In the genomic region with DNA sequence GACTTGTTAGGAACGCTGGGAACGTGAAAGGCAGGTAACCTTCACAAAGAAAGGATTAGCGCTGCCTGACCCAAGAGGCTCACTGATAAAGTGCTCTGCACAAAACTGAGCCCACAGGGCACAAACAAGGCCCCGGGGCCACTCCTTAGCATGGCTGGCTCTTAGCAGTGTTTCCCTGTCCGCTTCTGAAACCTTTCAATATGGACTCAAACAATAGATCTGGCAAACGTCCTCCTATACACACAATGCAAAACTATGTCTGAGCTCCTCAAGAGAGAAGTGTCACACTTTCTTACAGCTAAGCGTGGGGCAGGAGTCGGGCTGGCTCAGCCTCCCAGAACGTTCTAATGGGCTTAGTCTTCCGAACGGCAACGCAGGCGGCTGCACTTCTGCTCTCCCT, we compare ENCODE assay signal across 17 mouse cellular contexts. TPM values are rescaled to one million over a fixed set of nuclear protein-coding genes. Genes with fewer than 3 reads are reported as not detected.
A peak's percentile ranks its signal among the peaks of the same experiment; 100 is the strongest.
DNase-seq lines count a peak whose midpoint lies in the region; ATAC-seq lines count a peak whose summit lies in the region.
"Had no signal": no experiment of that assay in that cellular context is flagged by ENCODE, and none has a peak within 500 bp of the region (broad histone marks: within the 10 kb centered on the region; RNA-seq: fewer than 3 reads in every experiment).

A gene (plus strand): TSS at position 301 of the 400 bp plus-strand sequence.

- peaks cover 5% of the 10 kb centered on the region in 2 experiments; a peak in 3 of 4 replicates for H3K4me1 ChIP-seq in heart, embryonic 14.5 days (ENCODE audit: control insufficient read depth in 2 of 2, insufficient read depth in 2 of 2, low read length in 2 of 2)
- peaks cover 9% of the 10 kb centered on the region for H3K4me1 ChIP-seq in heart, embryonic 12.5 days (replicated peaks)
- peaks cover 29% of the 10 kb centered on the region for H3K4me1 ChIP-seq in embryonic facial prominence, embryonic 10.5 days
- H3K4me1 ChIP-seq in stomach, embryonic 14.5 days (ENCODE audit: control insufficient read depth, insufficient read depth, low read length) = no peaks in the 10 kb centered on the region
- H3K4me1 ChIP-seq: hindbrain, embryonic 13.5 days had no signal

- DNase-seq in Muller cell, postnatal 12 days (ENCODE audit: inconsistent ontology term) = peak; percentile 20
- DNase-seq in embryonic facial prominence, embryonic 10.5 days (ENCODE audit: low spot score) = no peak
- no peak for DNase-seq in yolk sac, embryonic 10.5 days (ENCODE audit: low spot score)
- DNase-seq: kidney, postnatal 4 days; liver; liver, postnatal 0 days; right cerebral cortex, postnatal 25 days; thymus, adult 2 months had no signal

- peaks cover 19% of the 10 kb centered on the region for H3K36me3 ChIP-seq in heart, embryonic 14.5 days (ENCODE audit: control insufficient read depth, insufficient read depth, low read length)
- peaks cover 19% of the 10 kb centered on the region for H3K36me3 ChIP-seq in heart, embryonic 12.5 days
- peaks cover 15% of the 10 kb centered on the region for H3K36me3 ChIP-seq in embryonic facial prominence, embryonic 10.5 days (replicated peaks)
- peaks cover 10% of the 10 kb centered on the region; the same call in 1 of the 2 replicates for H3K36me3 ChIP-seq in stomach, embryonic 14.5 days (ENCODE audit: control insufficient read depth, insufficient read depth, low read length)

- H3K4me2 ChIP-seq in heart, embryonic 14.5 days (ENCODE audit: low read length) = no peak within 1 kb of the TSS
- no peak within 1 kb of the TSS for H3K4me2 ChIP-seq in heart, embryonic 12.5 days
- no peak within 1 kb of the TSS for H3K4me2 ChIP-seq in stomach, embryonic 14.5 days (replicated peaks; ENCODE audit: low read depth, low read length)
- H3K4me2 ChIP-seq: hindbrain, embryonic 13.5 days had no signal

- ATAC-seq in heart, embryonic 14.5 days (ENCODE audit: insufficient number of reproducible peaks, insufficient read depth, low FRiP score, low read depth) = no peak
- ATAC-seq in heart, embryonic 12.5 days (ENCODE audit: insufficient number of reproducible peaks, low FRiP score) = no peak
- ATAC-seq in stomach, embryonic 14.5 days (ENCODE audit: insufficient number of reproducible peaks, insufficient read depth, low FRiP score, low read depth) = no peak
- ATAC-seq in megakaryocyte progenitor cell, adult 5-6 weeks (replicated peaks; ENCODE audit: poor library complexity) = no peak
- ATAC-seq: liver, postnatal 0 days had no signal

- no peaks in the 10 kb centered on the region for H3K27me3 ChIP-seq in heart, embryonic 14.5 days (ENCODE audit: control insufficient read depth, insufficient read depth, low read length)
- no peaks in the 10 kb centered on the region for H3K27me3 ChIP-seq in heart, embryonic 12.5 days (replicated peaks)
- no peaks in the 10 kb centered on the region for H3K27me3 ChIP-seq in embryonic facial prominence, embryonic 10.5 days (replicated peaks; ENCODE audit: low read depth, poor library complexity, severe bottlenecking)
- no peaks in the 10 kb centered on the region for H3K27me3 ChIP-seq in stomach, embryonic 14.5 days (ENCODE audit: control insufficient read depth, insufficient read depth, low read length)
- H3K27me3 ChIP-seq: hindbrain, embryonic 13.5 days had no signal

- H3K4me3 ChIP-seq in heart, embryonic 14.5 days (ENCODE audit: control insufficient read depth in 1 of 2, insufficient read depth in 1 of 2, low read depth in 1 of 2, low read length in 2 of 2) = no peak within 1 kb of the TSS
- H3K4me3 ChIP-seq in heart, embryonic 12.5 days = no peak within 1 kb of the TSS
- no peak within 1 kb of the TSS for H3K4me3 ChIP-seq in embryonic facial prominence, embryonic 10.5 days
- H3K4me3 ChIP-seq in stomach, embryonic 14.5 days (ENCODE audit: low read depth, low read length) = no peak within 1 kb of the TSS
- H3K4me3 ChIP-seq: hindbrain, embryonic 13.5 days had no signal

- H3K9me3 ChIP-seq in heart, embryonic 14.5 days (ENCODE audit: control insufficient read depth, low read length) = no peaks in the 10 kb centered on the region
- H3K9me3 ChIP-seq in heart, embryonic 12.5 days (replicated peaks) = 0 out of 2 replicates have a peak, but pooled peaks cover 3% of the 10 kb centered on the region
- H3K9me3 ChIP-seq in embryonic facial prominence, embryonic 10.5 days = no peaks in the 10 kb centered on the region
- no peaks in the 10 kb centered on the region for H3K9me3 ChIP-seq in stomach, embryonic 14.5 days (ENCODE audit: control insufficient read depth, low read depth, low read length)
- H3K9me3 ChIP-seq: hindbrain, embryonic 13.5 days had no signal

- H3K27ac ChIP-seq in heart, embryonic 14.5 days (replicated peaks in 1 of 2; ENCODE audit: control insufficient read depth in 1 of 2, insufficient read depth in 1 of 2, low read depth in 2 of 2, low read length in 2 of 2) = peak within 1 kb of the TSS; percentile 12 to 35; a peak in 1 of 4 replicates
- no peak within 1 kb of the TSS for H3K27ac ChIP-seq in heart, embryonic 12.5 days (ENCODE audit: poor library complexity, severe bottlenecking)
- peak within 1 kb of the TSS; percentile 67 for H3K27ac ChIP-seq in embryonic facial prominence, embryonic 10.5 days (replicated peaks)
- peak within 1 kb of the TSS; percentile 2; the same call in 1 of the 2 replicates for H3K27ac ChIP-seq in stomach, embryonic 14.5 days (ENCODE audit: low read length)
- H3K27ac ChIP-seq: hindbrain, embryonic 13.5 days had no signal

- WGBS in heart, embryonic 14.5 days = 74% methylated on average over 13 of the region's 13 CpGs
- 69% methylated on average over 13 of the region's 13 CpGs for WGBS in heart, embryonic 12.5 days
- WGBS in embryonic facial prominence, embryonic 10.5 days = 62% methylated on average over 13 of the region's 13 CpGs
- 50% methylated on average over 13 of the region's 13 CpGs for WGBS in stomach, embryonic 14.5 days

- H3K9ac ChIP-seq in heart, embryonic 14.5 days (ENCODE audit: low read length) = no peak within 1 kb of the TSS
- no peak within 1 kb of the TSS for H3K9ac ChIP-seq in heart, embryonic 12.5 days
- no peak within 1 kb of the TSS for H3K9ac ChIP-seq in stomach, embryonic 14.5 days (replicated peaks; ENCODE audit: low read depth, low read length)
- H3K9ac ChIP-seq: liver, postnatal 0 days had no signal

RNA-seq across cellular contexts. Expression of the gene that starts here (rescaled TPM):
- not detected in 2 replicates for polyA plus RNA-seq in heart, embryonic 14.5 days (2014; fragmentation: Nextera tagmentation; extraction: Ambion mirVana)
- polyA plus RNA-seq in heart, embryonic 12.5 days (2016; fragmentation: Nextera tagmentation; extraction: Ambion mirVana) = not detected in 2 replicates
- polyA plus RNA-seq in embryonic facial prominence, embryonic 10.5 days (2016; fragmentation: Nextera tagmentation; extraction: Ambion mirVana) = not detected in 2 replicates
- not detected in 2 replicates for polyA plus RNA-seq in stomach, embryonic 14.5 days (2014; fragmentation: Nextera tagmentation; extraction: Ambion mirVana)
- total RNA-seq in megakaryocyte progenitor cell, adult 5-6 weeks (2015) = not detected in 2 replicates
- total RNA-seq in megakaryocyte progenitor cell, adult 5-6 weeks (2017) = not detected in 2 replicates
- polyA plus RNA-seq: heart, embryonic 16.5 days; hindbrain, embryonic 13.5 days; intestine, embryonic 14.5 days; kidney, embryonic 14.5 days; liver, postnatal 0 days; neural tube, embryonic 14.5 days had no signal
